Mouse (Mus musculus): ENCODE results near the gene Fam13c. TPM values are rescaled to one million over a fixed set of nuclear protein-coding genes. Genes with fewer than 3 reads are reported as not detected.

The Fam13c gene
- total and polyA plus RNA-seq, 2 experiments, result 0.02 to 0.09 TPM

DNA sequence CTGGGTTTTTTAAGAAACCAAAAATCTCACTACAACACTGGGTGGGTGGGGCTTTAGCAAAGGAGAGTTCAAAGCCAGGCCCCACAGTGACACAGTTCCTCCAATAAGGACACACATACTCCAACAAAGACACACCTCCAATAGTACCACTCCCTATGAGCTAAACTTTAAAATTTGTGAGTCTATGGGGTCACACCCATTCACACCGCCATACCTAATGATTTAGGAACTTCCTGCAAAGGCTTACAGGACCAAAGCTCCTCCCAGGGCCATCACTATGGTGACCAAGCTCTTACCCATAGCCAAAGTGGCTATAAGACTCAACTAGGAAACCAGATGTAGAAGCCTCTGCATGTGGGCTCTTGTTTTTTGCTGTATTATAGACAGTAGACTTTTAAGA, 30.6 kb downstream of the Fam13c start:
- TF ChIP-seq CTCF (IDR thresholded peaks at IDR 0.05; ENCODE audit: low read depth, low read length) (no peak), POLR2A (IDR thresholded peaks at IDR 0.05; ENCODE audit: extremely low read depth, insufficient read depth, low read length) (no peak)
- 69% methylated on average over 1 of the region's 1 CpGs for WGBS
- DNase-seq (ENCODE audit: extremely low read depth, low read depth, low spot score), result no peak
- Histone ChIP-seq H3K27me3 (ENCODE audit: control insufficient read depth, insufficient read depth, low read length) (no peaks in the 10 kb centered on the region), H3K36me3 (ENCODE audit: control insufficient read depth, insufficient read depth, low read length) (no peaks in the 10 kb centered on the region), H3K79me2 (ENCODE audit: control insufficient read depth, insufficient read depth, low read length) (no peaks in the 10 kb centered on the region), H3K4me3 (ENCODE audit: insufficient read depth, low read depth, low read length) (no peak overlapping the region), H3K9ac (ENCODE audit: low read depth, low read length) (no peak overlapping the region), H3K27ac (replicated peaks; ENCODE audit: insufficient read depth, low read depth, low read length) (no peak overlapping the region), H3K4me1 (ENCODE audit: control insufficient read depth, insufficient read depth, low read length) (no peaks in the 10 kb centered on the region)

GRCm38 (mm10) chr10:70477741-70478145, 37.5 kb downstream of the Fam13c start:
- no peak overlapping the region for H3K27ac ChIP-seq (replicated peaks; ENCODE audit: insufficient read depth, low read depth, low read length)
- DNase-seq (ENCODE audit: extremely low read depth, low read depth, low spot score), result no peak
- H3K36me3 ChIP-seq (ENCODE audit: control insufficient read depth, insufficient read depth, low read length), result no peaks in the 10 kb centered on the region
- 92% methylated on average over 10 of the region's 10 CpGs for WGBS
- no peaks in the 10 kb centered on the region for H3K79me2 ChIP-seq (ENCODE audit: control insufficient read depth, insufficient read depth, low read length)
- H3K4me1 ChIP-seq (ENCODE audit: control insufficient read depth, insufficient read depth, low read length), result no peaks in the 10 kb centered on the region
- H3K9ac ChIP-seq (ENCODE audit: low read depth, low read length), result no peak overlapping the region
- no peak overlapping the region for H3K4me3 ChIP-seq (ENCODE audit: insufficient read depth, low read depth, low read length)
- TF ChIP-seq POLR2A (IDR thresholded peaks at IDR 0.05; ENCODE audit: extremely low read depth, insufficient read depth, low read length), result no peak
- H3K27me3 ChIP-seq (ENCODE audit: control insufficient read depth, insufficient read depth, low read length), result no peaks in the 10 kb centered on the region

- 79% methylated on average over 6 of the region's 6 CpGs for WGBS
- Histone ChIP-seq H3K36me3 (ENCODE audit: control insufficient read depth, insufficient read depth, low read length) (no peaks in the 10 kb centered on the region), H3K27me3 (ENCODE audit: control insufficient read depth, insufficient read depth, low read length) (no peaks in the 10 kb centered on the region), H3K27ac (replicated peaks; ENCODE audit: insufficient read depth, low read depth, low read length) (no peak overlapping the region), H3K9ac (ENCODE audit: low read depth, low read length) (no peak overlapping the region), H3K4me1 (ENCODE audit: control insufficient read depth, insufficient read depth, low read length) (no peaks in the 10 kb centered on the region), H3K4me3 (ENCODE audit: insufficient read depth, low read depth, low read length) (no peak overlapping the region), H3K79me2 (ENCODE audit: control insufficient read depth, insufficient read depth, low read length) (no peaks in the 10 kb centered on the region)
- DNase-seq (ENCODE audit: extremely low read depth, low read depth, low spot score), result no peak
- TF ChIP-seq POLR2A (IDR thresholded peaks at IDR 0.05; ENCODE audit: extremely low read depth, insufficient read depth, low read length) (no peak), CTCF (IDR thresholded peaks at IDR 0.05; ENCODE audit: low read depth, low read length) (no peak)
Measured at GRCm38 (mm10) chr10:70483736-70484135, 43.5 kb downstream of the Fam13c start.

GRCm38 (mm10) chr10:70484568-70485286, 44.4 kb downstream of the Fam13c start:
- Histone ChIP-seq H3K36me3 (ENCODE audit: control insufficient read depth, insufficient read depth, low read length) (no peaks in the 10 kb centered on the region), H3K4me1 (ENCODE audit: control insufficient read depth, insufficient read depth, low read length) (no peaks in the 10 kb centered on the region), H3K9ac (ENCODE audit: low read depth, low read length) (no peak overlapping the region), H3K27ac (replicated peaks; ENCODE audit: insufficient read depth, low read depth, low read length) (no peak overlapping the region), H3K27me3 (ENCODE audit: control insufficient read depth, insufficient read depth, low read length) (no peaks in the 10 kb centered on the region), H3K79me2 (ENCODE audit: control insufficient read depth, insufficient read depth, low read length) (no peaks in the 10 kb centered on the region), H3K4me3 (ENCODE audit: insufficient read depth, low read depth, low read length) (no peak overlapping the region)
- no peak for DNase-seq (ENCODE audit: extremely low read depth, low read depth, low spot score)
- no peak for TF ChIP-seq POLR2A (IDR thresholded peaks at IDR 0.05; ENCODE audit: extremely low read depth, insufficient read depth, low read length)
- TF ChIP-seq CTCF (IDR thresholded peaks at IDR 0.05; ENCODE audit: low read depth, low read length), result no peak
- 58% methylated on average over 7 of the region's 7 CpGs for WGBS

DNA sequence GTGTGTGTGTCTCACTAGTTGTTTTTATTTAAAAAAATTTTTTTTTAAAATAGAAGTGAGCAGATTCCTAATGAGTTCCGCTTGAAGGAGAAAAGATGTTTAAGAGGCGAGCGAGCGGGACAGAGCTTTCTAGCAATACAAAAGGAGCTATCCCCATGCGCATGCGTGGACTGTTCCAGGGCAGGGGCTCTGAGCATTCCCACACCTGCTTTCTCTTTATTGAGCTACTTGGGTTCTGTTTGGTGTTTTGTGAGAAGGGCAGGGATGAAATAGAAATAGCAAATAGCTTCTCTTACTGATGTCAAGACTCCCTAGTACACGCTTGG, 45.0 kb downstream of the Fam13c start:
- Histone ChIP-seq H3K79me2 (ENCODE audit: control insufficient read depth, insufficient read depth, low read length) (no peaks in the 10 kb centered on the region), H3K27ac (replicated peaks; ENCODE audit: insufficient read depth, low read depth, low read length) (no peak overlapping the region), H3K9ac (ENCODE audit: low read depth, low read length) (no peak overlapping the region), H3K36me3 (ENCODE audit: control insufficient read depth, insufficient read depth, low read length) (no peaks in the 10 kb centered on the region), H3K4me1 (ENCODE audit: control insufficient read depth, insufficient read depth, low read length) (no peaks in the 10 kb centered on the region), H3K4me3 (ENCODE audit: insufficient read depth, low read depth, low read length) (no peak overlapping the region), H3K27me3 (ENCODE audit: control insufficient read depth, insufficient read depth, low read length) (no peaks in the 10 kb centered on the region)
- DNase-seq (ENCODE audit: extremely low read depth, low read depth, low spot score), result no peak
- TF ChIP-seq POLR2A (IDR thresholded peaks at IDR 0.05; ENCODE audit: extremely low read depth, insufficient read depth, low read length), result no peak
- TF ChIP-seq CTCF (IDR thresholded peaks at IDR 0.05; ENCODE audit: low read depth, low read length), result no peak
- WGBS, result 70% methylated on average over 7 of the region's 7 CpGs

DNA sequence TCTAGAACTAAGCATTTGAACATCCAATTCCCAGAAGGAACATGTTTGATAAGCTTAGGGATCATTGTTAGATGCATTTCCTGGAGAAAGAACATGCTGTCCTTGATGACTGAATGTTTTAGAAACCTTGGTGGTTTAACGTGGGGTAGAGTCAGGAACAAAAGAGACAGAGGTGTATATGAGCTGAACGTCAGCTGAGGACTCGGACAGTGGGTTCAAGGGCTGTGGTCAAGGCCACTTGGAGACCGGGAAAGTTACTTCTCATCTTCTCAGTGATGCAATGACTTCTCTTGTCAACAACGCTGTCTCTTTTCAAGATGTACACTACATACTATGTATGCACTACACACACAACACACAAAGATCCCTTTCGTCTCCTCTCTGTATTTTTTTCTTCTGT, 46.4 kb downstream of the Fam13c start:
- Histone ChIP-seq H3K79me2 (ENCODE audit: control insufficient read depth, insufficient read depth, low read length) (no peaks in the 10 kb centered on the region), H3K36me3 (ENCODE audit: control insufficient read depth, insufficient read depth, low read length) (no peaks in the 10 kb centered on the region), H3K27ac (replicated peaks; ENCODE audit: insufficient read depth, low read depth, low read length) (no peak overlapping the region), H3K4me1 (ENCODE audit: control insufficient read depth, insufficient read depth, low read length) (no peaks in the 10 kb centered on the region), H3K9ac (ENCODE audit: low read depth, low read length) (no peak overlapping the region), H3K4me3 (ENCODE audit: insufficient read depth, low read depth, low read length) (no peak overlapping the region), H3K27me3 (ENCODE audit: control insufficient read depth, insufficient read depth, low read length) (no peaks in the 10 kb centered on the region)
- WGBS, result 76% methylated on average over 6 of the region's 6 CpGs
- no peak for TF ChIP-seq POLR2A (IDR thresholded peaks at IDR 0.05; ENCODE audit: extremely low read depth, insufficient read depth, low read length)
- TF ChIP-seq CTCF (IDR thresholded peaks at IDR 0.05; ENCODE audit: low read depth, low read length), result no peak
- DNase-seq (ENCODE audit: extremely low read depth, low read depth, low spot score), result no peak

Data from liver, adult 2 months (tissue).